Comparison of ENCODE assay signal across 9 mouse cellular contexts in the genomic region with DNA sequence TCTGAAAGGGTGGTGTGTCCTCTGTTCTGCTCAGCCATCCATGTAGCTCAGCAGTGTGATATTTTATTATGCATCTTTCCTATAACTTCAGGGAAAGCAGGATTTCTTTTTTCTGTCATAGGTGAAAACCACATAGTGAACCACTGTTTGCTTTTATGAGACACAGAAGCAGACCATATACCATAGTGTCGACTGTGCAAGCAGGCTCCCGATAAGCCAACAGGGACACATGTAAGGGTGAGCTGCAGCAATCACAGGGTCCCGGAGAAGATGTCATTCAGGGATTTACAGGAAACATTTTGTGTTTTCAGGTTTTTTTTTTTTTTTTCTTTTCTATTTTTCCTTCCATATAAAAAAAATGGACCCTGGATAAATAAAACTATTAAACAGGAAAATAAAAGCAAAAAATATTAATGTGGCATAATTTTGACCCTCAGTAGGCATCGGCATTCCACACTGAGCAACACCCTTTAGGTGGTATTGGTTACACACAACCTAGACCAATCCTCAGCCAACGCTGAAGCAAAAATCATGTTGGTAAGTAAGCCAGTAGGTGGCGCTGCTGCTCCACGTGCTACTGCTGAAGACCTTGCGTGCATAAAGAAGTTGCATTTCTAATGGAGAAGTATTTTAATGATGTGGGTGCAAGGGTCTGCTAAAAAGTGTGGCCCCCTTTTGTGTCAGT.
A peak's percentile ranks its signal among the peaks of the same experiment; 100 is the strongest.
DNase-seq lines count a peak whose midpoint lies in the region; ATAC-seq and TF ChIP-seq lines count a peak whose summit lies in the region.
"Had no signal": no experiment of that assay in that cellular context is flagged by ENCODE, and none has a peak within 500 bp of the region (broad histone marks: within the 10 kb centered on the region; RNA-seq: fewer than 3 reads in every experiment).

No protein-coding gene starts in this region.

- H3K9ac ChIP-seq in MEL (ENCODE audit: control insufficient read depth, low read depth, low read length, poor library complexity, severe bottlenecking), result no peak overlapping the region
- no peak overlapping the region for H3K9ac ChIP-seq in forebrain, embryonic 11.5 days (ENCODE audit: low read length)
- no peak overlapping the region for H3K9ac ChIP-seq in hindbrain, embryonic 11.5 days (ENCODE audit: low read depth, low read length)
- no peak overlapping the region for H3K9ac ChIP-seq in lung, embryonic 16.5 days (ENCODE audit: low read length)
- H3K9ac ChIP-seq: liver, embryonic 15.5 days had no signal

- TF ChIP-seq EP300 in MEL (IDR thresholded peaks at IDR 0.05; ENCODE audit: low read depth in 1 of 2, low read length in 2 of 2), result no peak

- no peak overlapping the region for H3K4me3 ChIP-seq in MEL (ENCODE audit: control insufficient read depth in 1 of 2, insufficient read depth in 1 of 2, low read depth in 2 of 2, low read length in 2 of 2)
- H3K4me3 ChIP-seq in forebrain, embryonic 11.5 days (ENCODE audit: low read depth, low read length), result no peak overlapping the region
- no peak overlapping the region for H3K4me3 ChIP-seq in hindbrain, embryonic 11.5 days (ENCODE audit: low read depth, low read length)
- no peak overlapping the region for H3K4me3 ChIP-seq in lung, embryonic 16.5 days (ENCODE audit: low read length)
- H3K4me3 ChIP-seq: liver, embryonic 15.5 days had no signal

- H3K36me3 ChIP-seq in MEL (ENCODE audit: control insufficient read depth in 1 of 2, insufficient read depth in 2 of 2, low read length in 2 of 2), result no peaks in the 10 kb centered on the region
- H3K36me3 ChIP-seq in forebrain, embryonic 11.5 days (ENCODE audit: control insufficient read depth, insufficient read depth, low read length), result no peaks in the 10 kb centered on the region
- H3K36me3 ChIP-seq in hindbrain, embryonic 11.5 days (ENCODE audit: control insufficient read depth, insufficient read depth, low read length), result no peaks in the 10 kb centered on the region
- no peaks in the 10 kb centered on the region for H3K36me3 ChIP-seq in lung, embryonic 16.5 days (ENCODE audit: control insufficient read depth, insufficient read depth, low read length)
- H3K36me3 ChIP-seq: liver, embryonic 15.5 days had no signal

- H3K4me1 ChIP-seq in MEL (ENCODE audit: control insufficient read depth in 1 of 2, insufficient read depth in 2 of 2, low read length in 2 of 2), result no peaks in the 10 kb centered on the region
- no peaks in the 10 kb centered on the region for H3K4me1 ChIP-seq in forebrain, embryonic 11.5 days (replicated peaks; ENCODE audit: control insufficient read depth, insufficient read depth, low read length)
- H3K4me1 ChIP-seq in hindbrain, embryonic 11.5 days (replicated peaks; ENCODE audit: control insufficient read depth, insufficient read depth, low read length), result no peaks in the 10 kb centered on the region
- H3K4me1 ChIP-seq in lung, embryonic 16.5 days (replicated peaks; ENCODE audit: control insufficient read depth, insufficient read depth, low read length), result no peaks in the 10 kb centered on the region
- H3K4me1 ChIP-seq: liver, embryonic 15.5 days had no signal

- peak; percentile 94 for TF ChIP-seq RAD21 in MEL (IDR thresholded peaks at IDR 0.05; ENCODE audit: low read depth, low read length)

- H3K4me2 ChIP-seq in forebrain, embryonic 11.5 days (ENCODE audit: low read depth, low read length, severe bottlenecking), result no peak overlapping the region
- no peak overlapping the region for H3K4me2 ChIP-seq in hindbrain, embryonic 11.5 days (replicated peaks; ENCODE audit: low read depth, low read length)
- no peak overlapping the region for H3K4me2 ChIP-seq in lung, embryonic 16.5 days (ENCODE audit: low read depth, low read length)
- H3K4me2 ChIP-seq: liver, embryonic 15.5 days had no signal

- H3K9me3 ChIP-seq in MEL (replicated peaks; ENCODE audit: insufficient read depth, low read length), result no peaks in the 10 kb centered on the region
- H3K9me3 ChIP-seq in forebrain, embryonic 11.5 days (ENCODE audit: control insufficient read depth, low read length), result no peaks in the 10 kb centered on the region
- H3K9me3 ChIP-seq in hindbrain, embryonic 11.5 days (ENCODE audit: control insufficient read depth, low read length), result no peaks in the 10 kb centered on the region
- no peaks in the 10 kb centered on the region; the same call in 1 of the 2 replicates for H3K9me3 ChIP-seq in lung, embryonic 16.5 days (ENCODE audit: control insufficient read depth, low read length)
- H3K9me3 ChIP-seq: liver, embryonic 15.5 days had no signal

- H3K27me3 ChIP-seq in MEL (ENCODE audit: control insufficient read depth in 1 of 2, insufficient read depth in 2 of 2, low read length in 2 of 2), result no peaks in the 10 kb centered on the region; a peak in 1 of 4 replicates
- no peaks in the 10 kb centered on the region for H3K27me3 ChIP-seq in forebrain, embryonic 11.5 days (ENCODE audit: control insufficient read depth, insufficient read depth, low read length)
- no peaks in the 10 kb centered on the region for H3K27me3 ChIP-seq in hindbrain, embryonic 11.5 days (ENCODE audit: control insufficient read depth, insufficient read depth, low read length)
- H3K27me3 ChIP-seq in lung, embryonic 16.5 days (ENCODE audit: control insufficient read depth, insufficient read depth, low read depth, low read length), result no peaks in the 10 kb centered on the region
- H3K27me3 ChIP-seq: liver, embryonic 15.5 days had no signal

- WGBS in forebrain, embryonic 11.5 days, result 32% methylated on average over 8 of the region's 8 CpGs
- WGBS in hindbrain, embryonic 11.5 days, result 37% methylated on average over 8 of the region's 8 CpGs
- 25% methylated on average over 8 of the region's 8 CpGs for WGBS in lung, embryonic 16.5 days

- H3K27ac ChIP-seq in MEL (ENCODE audit: control insufficient read depth, low read depth, low read length), result no peak overlapping the region
- no peak overlapping the region for H3K27ac ChIP-seq in forebrain, embryonic 11.5 days (ENCODE audit: low read depth, low read length)
- no peak overlapping the region for H3K27ac ChIP-seq in hindbrain, embryonic 11.5 days (ENCODE audit: low read depth, low read length)
- no peak overlapping the region for H3K27ac ChIP-seq in lung, embryonic 16.5 days (ENCODE audit: low read length)
- H3K27ac ChIP-seq: liver, embryonic 15.5 days had no signal

- ATAC-seq in forebrain, embryonic 11.5 days (replicated peaks; ENCODE audit: low FRiP score), result peak; percentile 85
- ATAC-seq in hindbrain, embryonic 11.5 days (ENCODE audit: low FRiP score), result peak; percentile 84
- ATAC-seq in lung, embryonic 16.5 days (ENCODE audit: low read depth), result peak; percentile 49

- DNase-seq in MEL (ENCODE audit: low read depth, low spot score), result peak; percentile 82
- DNase-seq in c-Kit-negative CD71-positive TER-119-positive erythroid progenitor cells, embryonic 14.5 days (ENCODE audit: low read depth, low spot score), result peak; percentile 11
- peak; percentile 92 for DNase-seq in forebrain, embryonic 11.5 days (ENCODE audit: low spot score)
- peak; percentile 93 for DNase-seq in hindbrain, embryonic 11.5 days (ENCODE audit: low spot score)
- peak; percentile 59 to 84 for DNase-seq in layer of hippocampus, adult 8-10 months (ENCODE audit: low spot score in 2 of 2)
- peak; percentile 91 for DNase-seq in retina, embryonic 14.5 days (ENCODE audit: low spot score)
- DNase-seq in urinary bladder, adult 18-20 months (ENCODE audit: low spot score in 2 of 2), result peak; percentile 12 to 34

- no peaks in the 10 kb centered on the region for H3K79me2 ChIP-seq in MEL (ENCODE audit: control insufficient read depth, insufficient read depth, low read length, poor library complexity)

- no peak for TF ChIP-seq POLR2A in MEL (IDR thresholded peaks at IDR 0.05; ENCODE audit: control insufficient read depth in 1 of 2, insufficient read depth in 1 of 2, low read depth in 1 of 2, low read length in 2 of 2, poor library complexity in 1 of 2)

- TF ChIP-seq CTCF in MEL (IDR thresholded peaks at IDR 0.05 in 2 of 3, conservative IDR thresholded peaks at IDR 0.05 in 1 of 3; ENCODE audit: control insufficient read depth in 1 of 3, insufficient read depth in 1 of 3, low read depth in 2 of 3, low read length in 3 of 3, poor library complexity in 1 of 3, severe bottlenecking in 1 of 3), result peak; percentile 86 to 96 (median 89)

TF ChIP-seq in MEL, 35 proteins besides CTCF, POLR2A, EP300 and RAD21:
- TF ChIP-seq SMC3 (IDR thresholded peaks at IDR 0.05; ENCODE audit: low read depth, low read length), result peak; percentile 92
- no peak for TF ChIP-seq ZKSCAN1 (IDR thresholded peaks at IDR 0.05; ENCODE audit: low read depth, low read length)
- TF ChIP-seq MYC (IDR thresholded peaks at IDR 0.05; ENCODE audit: low read depth, low read length), result peak; percentile 92
- TF ChIP-seq ZC3H11A (IDR thresholded peaks at IDR 0.05; ENCODE audit: low read depth, low read length), result peak; percentile 79
- TF ChIP-seq ZMIZ1 (IDR thresholded peaks at IDR 0.05; ENCODE audit: low read depth, low read length), result no peak
- peak; percentile 82 for TF ChIP-seq MAX (IDR thresholded peaks at IDR 0.05; ENCODE audit: low read length)
- no peak for TF ChIP-seq TBP (IDR thresholded peaks at IDR 0.05; ENCODE audit: low read depth, low read length)
TF ChIP-seq in MEL: peak in this region for 4.

Comparison
In these comparisons a context has a peak if more than half of its experiments do, and no peak if none do; other contexts are left out.
1. DNase-seq: peak in every context shown above with its lines; median percentile 93 in hindbrain, embryonic 11.5 days; 92 in forebrain, embryonic 11.5 days; 91 in retina, embryonic 14.5 days; 82 in MEL; 72 in layer of hippocampus, adult 8-10 months; 23 in urinary bladder, adult 18-20 months; 11 in c-Kit-negative CD71-positive TER-119-positive erythroid progenitor cells, embryonic 14.5 days.